Mouse (Mus musculus) intestine, embryonic 14.5 days (tissue): ENCODE measurements at regions not wholly inside any gene's neighbourhood (a gene's known extent, or its start where the extent isn't known, plus 50 kb on each side); places are given as distances from the start of the nearest gene placed in this dataset.
A peak's percentile ranks its signal among the peaks of the same experiment; 100 is the strongest.

ENCODE experiments used
- ATAC-seq: fragments of 200-750 bp; cut with Nextera tagmentation; replicated peaks from 2 replicates; pipeline ENCODE4 v1.8.0; 2017; ENCODE audit warnings: low read depth, moderate number of reproducible peaks, moderate TSS enrichment, moderate library complexity; ENCODE audit not compliant: low FRiP score, low TSS enrichment
- DNase-seq: peaks from one replicate; pipeline ENCODE4 v3.0.0-alpha.2; 2018; ENCODE audit warnings: low spot score
- H3K27ac ChIP-seq: fragments of 300-500 bp; sonication (generic); 2 replicates; pipeline ENCODE4 v1.5.1; 2014; ENCODE audit warnings: low read depth, mild to moderate bottlenecking, control low read depth
- H3K27me3 ChIP-seq: fragments of 300-500 bp; sonication (generic); replicated peaks from 2 replicates; pipeline ENCODE4 v1.6.1; 2014; ENCODE audit warnings: low read length, control low read depth; ENCODE audit not compliant: control insufficient read depth, insufficient read depth
- H3K36me3 ChIP-seq: fragments of 300-500 bp; sonication (generic); 2 replicates; pipeline ENCODE4 v1.6.1; 2014; ENCODE audit warnings: low read length, control low read depth; ENCODE audit not compliant: control insufficient read depth, insufficient read depth
- H3K4me1 ChIP-seq: fragments of 300-500 bp; sonication (generic); replicated peaks from 2 replicates; pipeline ENCODE4 v1.6.1; 2014; ENCODE audit warnings: low read length, control low read depth, mixed read lengths; ENCODE audit not compliant: control insufficient read depth, insufficient read depth
- H3K4me2 ChIP-seq: fragments of 300-500 bp; sonication (generic); 2 replicates; pipeline ENCODE4 v1.6.1; 2014; ENCODE audit warnings: low read length
- H3K4me3 ChIP-seq: fragments of 300-500 bp; sonication (generic); 2 replicates; pipeline ENCODE4 v1.5.1; 2014; ENCODE audit warnings: low read depth, low read length, control low read depth, mixed read lengths
- H3K9ac ChIP-seq: fragments of 300-500 bp; sonication (generic); 2 replicates; pipeline ENCODE4 v1.6.1; 2014; ENCODE audit warnings: mild to moderate bottlenecking, low read length
- H3K9me3 ChIP-seq: fragments of 300-500 bp; sonication (generic); 2 replicates; pipeline ENCODE4 v1.6.1; 2016; ENCODE audit warnings: low read length, control low read depth; ENCODE audit not compliant: control insufficient read depth
- WGBS: fragments of 180-500 bp; shearing (Covaris S2); extraction: QIAGEN DNeasy Blood & Tissue Kit; methylation state at CpG from one replicate; pipeline ENCODE4 v1.1.7; 2014; 5-methylcytosine and 5-hydroxymethylcytosine counted together

GRCm38 (mm10) chr12:49171014-49171677, 211.3 kb upstream of the Foxg1 start:
- no peaks in the 10 kb centered on the region for H3K36me3 ChIP-seq
- no peak overlapping the region for H3K4me2 ChIP-seq
- no peak for ATAC-seq

GRCm38 (mm10) chr12:49191348-49191747, 191.1 kb upstream of the Foxg1 start:
- Histone ChIP-seq H3K27ac (no peak overlapping the region), H3K4me3 (no peak overlapping the region), H3K9ac (no peak overlapping the region), H3K4me1 (no peaks in the 10 kb centered on the region), H3K36me3 (no peaks in the 10 kb centered on the region), H3K27me3 (no peaks in the 10 kb centered on the region), H3K4me2 (no peak overlapping the region), H3K9me3 (no peaks in the 10 kb centered on the region)
- DNase-seq, result no peak
- WGBS, result 47% methylated on average over 2 of the region's 2 CpGs
- ATAC-seq, result no peak

More at GRCm38 (mm10) chr12:49171014-49171677, 211.3 kb upstream of the Foxg1 start:
- no peaks in the 10 kb centered on the region for H3K27me3 ChIP-seq
- H3K27ac ChIP-seq, result no peak overlapping the region
- WGBS, result 33% methylated on average over 1 of the region's 1 CpGs
- H3K4me3 ChIP-seq, result no peak overlapping the region
- H3K4me1 ChIP-seq, result no peaks in the 10 kb centered on the region
- H3K9me3 ChIP-seq, result no peaks in the 10 kb centered on the region
- no peak for DNase-seq
- H3K9ac ChIP-seq, result no peak overlapping the region

- Histone ChIP-seq H3K27me3 (no peaks in the 10 kb centered on the region), H3K4me1 (no peaks in the 10 kb centered on the region), H3K4me3 (no peak overlapping the region), H3K36me3 (no peaks in the 10 kb centered on the region), H3K4me2 (no peak overlapping the region), H3K9ac (no peak overlapping the region), H3K27ac (no peak overlapping the region), H3K9me3 (no peaks in the 10 kb centered on the region)
- DNase-seq (no peak), ATAC-seq (peak; percentile 60; the same call in 1 of the 2 replicates)
- WGBS, result 72% methylated on average over 5 of the region's 5 CpGs
Measured at GRCm38 (mm10) chr12:49233524-49234306, 148.7 kb upstream of the Foxg1 start.
